ENCODE assay signal across 31 mouse cellular contexts in the genomic region with DNA sequence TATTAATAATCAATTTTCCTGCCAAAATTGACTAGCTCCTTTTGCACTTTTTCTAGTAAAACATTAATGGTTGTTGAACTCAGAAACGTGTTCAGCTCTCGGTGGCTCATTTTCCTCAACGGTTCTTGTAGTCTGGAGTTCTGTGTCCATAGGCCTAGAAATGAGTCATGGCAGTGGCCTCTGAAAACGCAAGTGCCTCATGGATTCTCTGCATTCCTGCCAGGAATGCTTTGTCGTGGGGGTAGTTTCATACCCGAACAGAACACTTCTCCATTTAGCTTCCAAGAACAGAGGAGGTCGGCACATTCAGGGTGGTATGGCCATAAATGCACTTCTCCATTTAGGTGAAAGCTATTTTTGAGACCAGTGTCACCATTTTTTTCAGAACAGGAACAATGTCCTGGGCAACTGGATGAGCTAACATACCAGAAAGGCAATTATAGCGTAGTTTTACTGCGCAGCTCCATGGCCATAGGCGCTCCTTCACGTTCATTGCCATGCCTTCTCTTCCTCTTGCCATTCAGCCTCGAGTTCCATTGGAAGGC. TPM values are rescaled to one million over a fixed set of nuclear protein-coding genes. Genes with fewer than 3 reads are reported as not detected.
DNase-seq lines count a peak whose midpoint lies in the region; ATAC-seq lines count a peak whose summit lies in the region.
"Had no signal": no experiment of that assay in that cellular context is flagged by ENCODE, and none has a peak within 500 bp of the region (broad histone marks: within the 10 kb centered on the region; RNA-seq: fewer than 3 reads in every experiment).

No protein-coding gene starts in this region.

- ATAC-seq in midbrain, embryonic 11.5 days (ENCODE audit: low FRiP score), result no peak
- no peak for ATAC-seq in midbrain, embryonic 14.5 days (ENCODE audit: low FRiP score, low TSS enrichment)
- ATAC-seq: activated CD4-positive, CD25-positive, alpha-beta regulatory T cell, adult 4 months; forebrain, embryonic 16.5 days; hindbrain, postnatal 0 days; intestine, embryonic 15.5 days had no signal

- no peaks in the 10 kb centered on the region for H3K79me2 ChIP-seq in macrophage (ENCODE audit: inconsistent target)

- peak; percentile 51 to 57 for DNase-seq in adrenal gland, adult (ENCODE audit: inconsistent age in 2 of 2, low spot score in 1 of 2)
- no peak for DNase-seq in adrenal gland, postnatal 25 days
- DNase-seq in midbrain, embryonic 11.5 days (ENCODE audit: low spot score, missing footprints), result peak; percentile 45
- DNase-seq in midbrain, embryonic 14.5 days, result no peak
- DNase-seq in liver, result no peak
- DNase-seq in thymus, postnatal 4 days, result no peak
- no peak for DNase-seq in midbrain, embryonic 10.5 days (ENCODE audit: low spot score)
- DNase-seq: adrenal gland, postnatal 10 days; cerebellum, adult 8-10 months; cerebellum, postnatal 25 days; gastrocnemius, postnatal 10 days; heart, postnatal 36 days; kidney, adult 2 months; kidney, postnatal 36 days; lung, postnatal 4 days had no signal

- H3K9me3 ChIP-seq in midbrain, embryonic 11.5 days (ENCODE audit: control insufficient read depth, low read length), result no peaks in the 10 kb centered on the region
- H3K9me3 ChIP-seq in midbrain, embryonic 14.5 days (ENCODE audit: control insufficient read depth, low read length), result no peaks in the 10 kb centered on the region
- H3K9me3 ChIP-seq in midbrain, embryonic 10.5 days (replicated peaks), result no peaks in the 10 kb centered on the region
- H3K9me3 ChIP-seq: embryonic facial prominence, embryonic 12.5 days; forebrain, embryonic 10.5 days; hindbrain, embryonic 12.5 days; intestine, embryonic 15.5 days; limb, embryonic 12.5 days; midbrain, embryonic 12.5 days; stomach, embryonic 15.5 days had no signal

- H3K4me2 ChIP-seq in midbrain, embryonic 11.5 days, result no peak overlapping the region
- H3K4me2 ChIP-seq in midbrain, embryonic 14.5 days (ENCODE audit: low read length), result no peak overlapping the region
- H3K4me2 ChIP-seq: embryonic facial prominence, embryonic 12.5 days; heart, embryonic 11.5 days; hindbrain, embryonic 12.5 days; intestine, embryonic 15.5 days; limb, embryonic 12.5 days; liver, embryonic 11.5 days; midbrain, embryonic 12.5 days; stomach, embryonic 15.5 days had no signal

- no peak overlapping the region for H3K4me3 ChIP-seq in midbrain, embryonic 11.5 days (ENCODE audit: low read depth, low read length)
- no peak overlapping the region for H3K4me3 ChIP-seq in midbrain, embryonic 14.5 days (replicated peaks; ENCODE audit: low read depth, low read length)
- H3K4me3 ChIP-seq in macrophage (ENCODE audit: inconsistent target), result no peak overlapping the region
- no peak overlapping the region for H3K4me3 ChIP-seq in midbrain, embryonic 10.5 days
- H3K4me3 ChIP-seq: embryonic facial prominence, embryonic 12.5 days; forebrain, embryonic 10.5 days; hindbrain, embryonic 12.5 days; intestine, embryonic 15.5 days; layer of hippocampus, adult 2 months; left cerebral cortex, adult 2 months; limb, embryonic 12.5 days; midbrain, embryonic 12.5 days; stomach, embryonic 15.5 days had no signal

- no peak overlapping the region for H3K27ac ChIP-seq in midbrain, embryonic 11.5 days (ENCODE audit: low read depth, low read length)
- H3K27ac ChIP-seq in midbrain, embryonic 14.5 days (replicated peaks; ENCODE audit: low read depth, low read length), result no peak overlapping the region
- peak overlapping the region; percentile 21 for H3K27ac ChIP-seq in macrophage
- no peak overlapping the region for H3K27ac ChIP-seq in midbrain, embryonic 10.5 days (replicated peaks)
- H3K27ac ChIP-seq: embryonic facial prominence, embryonic 12.5 days; forebrain, embryonic 10.5 days; hindbrain, embryonic 12.5 days; hindbrain, postnatal 0 days; intestine, embryonic 15.5 days; layer of hippocampus, adult 2 months; left cerebral cortex, adult 2 months; limb, embryonic 12.5 days; midbrain, embryonic 12.5 days; stomach, embryonic 15.5 days had no signal

- H3K9ac ChIP-seq in midbrain, embryonic 11.5 days (ENCODE audit: low read length), result no peak overlapping the region
- H3K9ac ChIP-seq in midbrain, embryonic 14.5 days (replicated peaks; ENCODE audit: low read length), result no peak overlapping the region
- H3K9ac ChIP-seq: embryonic facial prominence, embryonic 12.5 days; hindbrain, embryonic 12.5 days; intestine, embryonic 15.5 days; limb, embryonic 12.5 days; midbrain, embryonic 12.5 days; stomach, embryonic 15.5 days had no signal

- H3K36me3 ChIP-seq in midbrain, embryonic 11.5 days (ENCODE audit: control insufficient read depth, insufficient read depth, low read length), result no peaks in the 10 kb centered on the region
- no peaks in the 10 kb centered on the region for H3K36me3 ChIP-seq in midbrain, embryonic 14.5 days (ENCODE audit: control insufficient read depth, insufficient read depth, low read length)
- H3K36me3 ChIP-seq in macrophage (ENCODE audit: inconsistent target), result no peaks in the 10 kb centered on the region
- no peaks in the 10 kb centered on the region; the same call in 1 of the 2 replicates for H3K36me3 ChIP-seq in midbrain, embryonic 10.5 days
- H3K36me3 ChIP-seq: embryonic facial prominence, embryonic 12.5 days; forebrain, embryonic 10.5 days; hindbrain, embryonic 12.5 days; intestine, embryonic 15.5 days; limb, embryonic 12.5 days; midbrain, embryonic 12.5 days; stomach, embryonic 15.5 days had no signal

- H3K27me3 ChIP-seq in midbrain, embryonic 11.5 days (ENCODE audit: control insufficient read depth, insufficient read depth, low read length), result no peaks in the 10 kb centered on the region
- no peaks in the 10 kb centered on the region for H3K27me3 ChIP-seq in midbrain, embryonic 14.5 days (ENCODE audit: control insufficient read depth, insufficient read depth, low read length)
- H3K27me3 ChIP-seq in midbrain, embryonic 10.5 days (ENCODE audit: low read depth, poor library complexity, severe bottlenecking), result no peaks in the 10 kb centered on the region
- H3K27me3 ChIP-seq: hindbrain, embryonic 12.5 days; intestine, embryonic 15.5 days; limb, embryonic 12.5 days; midbrain, embryonic 12.5 days; stomach, embryonic 15.5 days had no signal

- 92% methylated on average over 12 of the region's 12 CpGs for WGBS in midbrain, embryonic 11.5 days
- WGBS in midbrain, embryonic 14.5 days, result 92% methylated on average over 12 of the region's 12 CpGs
- 48% methylated on average over 12 of the region's 12 CpGs for WGBS in macrophage (ENCODE audit: missing documents)
- 94% methylated on average over 12 of the region's 12 CpGs for WGBS in midbrain, embryonic 10.5 days

- H3K4me1 ChIP-seq in midbrain, embryonic 11.5 days (ENCODE audit: control insufficient read depth, insufficient read depth, low read length), result no peaks in the 10 kb centered on the region
- no peaks in the 10 kb centered on the region for H3K4me1 ChIP-seq in midbrain, embryonic 14.5 days (ENCODE audit: control insufficient read depth, insufficient read depth, low read length)
- peaks cover 15% of the 10 kb centered on the region for H3K4me1 ChIP-seq in midbrain, embryonic 10.5 days
- H3K4me1 ChIP-seq: embryonic facial prominence, embryonic 12.5 days; limb, embryonic 12.5 days; midbrain, embryonic 12.5 days; stomach, embryonic 15.5 days had no signal

RNA-seq across cellular contexts. Expression of a gene that starts 41.4 kb away (rescaled TPM):
- 2.9 and 3.2 TPM in 2 replicates for total RNA-seq in adrenal gland, postnatal 25 days (2021)
- 0.54 and 0.97 TPM in 2 replicates for polyA plus RNA-seq in midbrain, embryonic 11.5 days (2014; fragmentation: Nextera tagmentation; extraction: Ambion mirVana)
- 1.6 and 1.9 TPM in 2 replicates for polyA plus RNA-seq in midbrain, embryonic 14.5 days (2014; fragmentation: Nextera tagmentation; extraction: Ambion mirVana)
- total RNA-seq in macrophage (2018; cell fraction: chromatin; rRNA removed), result 1 to 10 TPM in 9 of 26 experiments, under 1 TPM in 10, not detected in 7; 0.33 to 3.5 (median 0.92) TPM
- under 1 TPM; 0.12 to 0.73 (median 0.33) TPM for total RNA-seq in macrophage (2018; cell fraction: cytosol; rRNA removed)
- total RNA-seq in macrophage (2018; cell fraction: nucleus; rRNA removed), result 1 to 10 TPM in 6 of 26 experiments, under 1 TPM in 11, not detected in 9; 0.32 to 2.7 (median 0.70) TPM
- polyA plus RNA-seq in macrophage (2018), result 0.29 to 0.41 TPM (median 0.38 TPM) in 3 replicates
- polyA plus RNA-seq in midbrain, embryonic 10.5 days (2016; fragmentation: Nextera tagmentation; extraction: Ambion mirVana), result 0.96 and 1.1 TPM in 2 replicates
- total RNA-seq: MEL had no signal
- polyA plus RNA-seq: activated CD4-positive, CD25-positive, alpha-beta regulatory T cell, adult 4 months had no signal

Comparison
In these comparisons a context has a peak if more than half of its experiments do, and no peak if none do; other contexts are left out.
1. DNase-seq: peak in adrenal gland, adult (2 of 2) and midbrain, embryonic 11.5 days (single experiment); none in adrenal gland, postnatal 25 days (single experiment), midbrain, embryonic 14.5 days (single experiment), liver (single experiment), thymus, postnatal 4 days (single experiment) and midbrain, embryonic 10.5 days (single experiment).